Mouse (Mus musculus) C2C12 (cell line): ENCODE data around the gene Ap1s3. TPM values are rescaled to one million over a fixed set of nuclear protein-coding genes. Genes with fewer than 3 reads are reported as not detected.

ENCODE experiments used
- H3K27me3 ChIP-seq: one replicate; pipeline ENCODE4 v1.6.1; 2011; ENCODE audit not compliant: control insufficient read depth, insufficient read depth, insufficient read length
- H3K36me3 ChIP-seq: one replicate; pipeline ENCODE4 v1.6.1; 2011; ENCODE audit not compliant: control insufficient read depth, insufficient read depth
- H3K4me3 ChIP-seq: one replicate; pipeline ENCODE4 v1.5.1; 2011; ENCODE audit warnings: mild to moderate bottlenecking, control low read depth; ENCODE audit not compliant: poor library complexity, insufficient read depth, severe bottlenecking
- H3K79me2 ChIP-seq: one replicate; pipeline ENCODE4 v1.6.1; 2011; ENCODE audit not compliant: control insufficient read depth, insufficient read depth
- H3K79me3 ChIP-seq: one replicate; pipeline ENCODE4 v1.6.1; 2011; ENCODE audit warnings: low read depth, control low read depth
- H3ac ChIP-seq: one replicate; pipeline ENCODE3; 2011; ENCODE audit warnings: low read depth; ENCODE audit not compliant: control insufficient read depth, insufficient read length
- CEBPB ChIP-seq: IDR thresholded peaks from one replicate; pipeline ENCODE4 v1.6.1; 2011; ENCODE audit warnings: low read depth, mild to moderate bottlenecking, control low read depth, moderate library complexity
- CTCF ChIP-seq: IDR thresholded peaks from one replicate; pipeline ENCODE4 v1.5.1; 2011; ENCODE audit not compliant: control insufficient read depth, insufficient read depth, insufficient read length
- FOSL1 ChIP-seq: IDR thresholded peaks from one replicate; pipeline ENCODE4 v1.8.0; 2011; ENCODE audit warnings: mild to moderate bottlenecking, low read length; ENCODE audit not compliant: poor library complexity, insufficient read depth, severe bottlenecking
- MAX ChIP-seq: IDR thresholded peaks from one replicate; pipeline ENCODE4 v1.6.1; 2011; ENCODE audit warnings: mild to moderate bottlenecking, control low read depth
- MYOD1 ChIP-seq: IDR thresholded peaks from one replicate; pipeline ENCODE4 v1.6.1; 2011; ENCODE audit warnings: low read depth; ENCODE audit not compliant: control insufficient read depth, insufficient read length
- MYOG ChIP-seq: IDR thresholded peaks from one replicate; pipeline ENCODE4 v1.6.1; 2011; ENCODE audit not compliant: control insufficient read depth, insufficient read length; ENCODE audit errors: extremely low read depth
- USF1 ChIP-seq: IDR thresholded peaks from one replicate; pipeline ENCODE4 v1.6.1; 2011; ENCODE audit warnings: low read depth, mild to moderate bottlenecking, control low read depth, moderate library complexity
- polyA plus RNA-seq: library from polyadenylated mRNA; unstranded; fragments of >200 nt; fragmentation: generic; extraction: Trizol; gene quantifications from one replicate; pipeline ENCODE4 v1.2.1, GENCODE M21; 2012; ENCODE audit warnings: missing spikeins

The Ap1s3 gene
- polyA plus RNA-seq, 1 experiment, result 1.4 TPM

GRCm38 (mm10) chr1:79577357-79577756, 94.4 kb downstream of the Ap1s3 start:
- Histone ChIP-seq H3K27me3 (no peaks in the 10 kb centered on the region), H3K79me3 (no peaks in the 10 kb centered on the region), H3K79me2 (no peaks in the 10 kb centered on the region), H3K4me3 (no peak overlapping the region), H3K36me3 (no peaks in the 10 kb centered on the region), H3ac (no peak overlapping the region)
- no peak for TF ChIP-seq CEBPB
- no peak for TF ChIP-seq MYOG
- no peak for TF ChIP-seq MYOD1
- TF ChIP-seq USF1, result no peak
- TF ChIP-seq FOSL1, result no peak
- TF ChIP-seq CTCF, result no peak
- no peak for TF ChIP-seq MAX

- Histone ChIP-seq H3ac (no peak overlapping the region), H3K79me3 (no peaks in the 10 kb centered on the region), H3K79me2 (no peaks in the 10 kb centered on the region), H3K36me3 (no peaks in the 10 kb centered on the region), H3K27me3 (no peaks in the 10 kb centered on the region), H3K4me3 (no peak overlapping the region)
- no peak for TF ChIP-seq USF1
- TF ChIP-seq CTCF, result no peak
- no peak for TF ChIP-seq FOSL1
- no peak for TF ChIP-seq CEBPB
- no peak for TF ChIP-seq MYOG
- TF ChIP-seq MAX, result no peak
- TF ChIP-seq MYOD1, result no peak
These were observed 99.9 kb downstream of the Ap1s3 start for GRCm38 (mm10) chr1:79571912-79572311.

GRCm38 (mm10) chr1:79571126-79571525, 100.6 kb downstream of the Ap1s3 start:
- TF ChIP-seq USF1 (no peak), MYOD1 (no peak), MYOG (no peak), FOSL1 (no peak), CEBPB (no peak), CTCF (no peak), MAX (no peak)
- Histone ChIP-seq H3K79me3 (no peaks in the 10 kb centered on the region), H3K36me3 (no peaks in the 10 kb centered on the region), H3ac (no peak overlapping the region), H3K27me3 (no peaks in the 10 kb centered on the region), H3K79me2 (no peaks in the 10 kb centered on the region), H3K4me3 (no peak overlapping the region)

GRCm38 (mm10) chr1:79561186-79561585, 110.6 kb downstream of the Ap1s3 start:
- Histone ChIP-seq H3K79me3 (no peaks in the 10 kb centered on the region), H3K4me3 (no peak overlapping the region), H3K79me2 (no peaks in the 10 kb centered on the region), H3K36me3 (no peaks in the 10 kb centered on the region), H3K27me3 (no peaks in the 10 kb centered on the region), H3ac (no peak overlapping the region)
- TF ChIP-seq MYOG, result no peak
- TF ChIP-seq CTCF, result no peak
- no peak for TF ChIP-seq USF1
- TF ChIP-seq FOSL1, result no peak
- no peak for TF ChIP-seq MYOD1
- no peak for TF ChIP-seq CEBPB
- TF ChIP-seq MAX, result no peak

Other genes starting within 250 kb of the Ap1s3 start
- gene Scg2, start 231.9 kb downstream of the Ap1s3 start, polyA plus RNA-seq, result not detected
- 22.8 TPM for gene Mrpl44, start 104.0 kb upstream of the Ap1s3 start, polyA plus RNA-seq
- 22.7 TPM for gene Wdfy1, start 104.2 kb upstream of the Ap1s3 start, polyA plus RNA-seq
- 46.4 TPM for gene Serpine2, start 189.2 kb upstream of the Ap1s3 start, polyA plus RNA-seq